Mouse (Mus musculus): ENCODE data around the gene Endod1. TPM values are rescaled to one million over a fixed set of nuclear protein-coding genes. Genes with fewer than 3 reads are reported as not detected.

Endod1 gene
- polyA plus RNA-seq, 1 experiment from 2014 or later: 18.5 TPM

GRCm38 (mm10) chr9:14307341-14307740, 74.0 kb downstream of the Endod1 start:
- Histone ChIP-seq H3K9me3 (ENCODE audit: control insufficient read depth, low read length) (no peaks in the 10 kb centered on the region), H3K4me1 (replicated peaks; ENCODE audit: control insufficient read depth, insufficient read depth, low read length) (no peaks in the 10 kb centered on the region), H3K27ac (ENCODE audit: low read length) (no peak overlapping the region), H3K36me3 (ENCODE audit: control insufficient read depth, insufficient read depth, low read length) (0 out of 2 replicates have a peak, but pooled peaks cover 2% of the 10 kb centered on the region), H3K27me3 (ENCODE audit: control insufficient read depth, insufficient read depth, low read depth, low read length) (no peaks in the 10 kb centered on the region), H3K4me2 (ENCODE audit: low read depth, low read length) (no peak overlapping the region), H3K4me3 (ENCODE audit: low read length) (no peak overlapping the region), H3K9ac (ENCODE audit: low read length) (no peak overlapping the region)
- no peak for ATAC-seq (ENCODE audit: low read depth)
- 45% methylated on average over 3 of the region's 3 CpGs for WGBS

GRCm38 (mm10) chr9:14304262-14304968, 76.9 kb downstream of the Endod1 start:
- no peak overlapping the region for H3K27ac ChIP-seq (ENCODE audit: low read length)
- ATAC-seq (ENCODE audit: low read depth): no peak
- H3K9ac ChIP-seq (ENCODE audit: low read length): no peak overlapping the region
- WGBS: 69% methylated on average over 9 of the region's 9 CpGs
- H3K9me3 ChIP-seq (ENCODE audit: control insufficient read depth, low read length): no peaks in the 10 kb centered on the region
- no peak overlapping the region for H3K4me2 ChIP-seq (ENCODE audit: low read depth, low read length)
- H3K36me3 ChIP-seq (ENCODE audit: control insufficient read depth, insufficient read depth, low read length): 0 out of 2 replicates have a peak, but pooled peaks cover 2% of the 10 kb centered on the region
- H3K27me3 ChIP-seq (ENCODE audit: control insufficient read depth, insufficient read depth, low read depth, low read length): no peaks in the 10 kb centered on the region
- no peaks in the 10 kb centered on the region; the same call in 1 of the 2 replicates for H3K4me1 ChIP-seq (replicated peaks; ENCODE audit: control insufficient read depth, insufficient read depth, low read length)
- no peak overlapping the region for H3K4me3 ChIP-seq (ENCODE audit: low read length)

Other genes starting within 250 kb of the Endod1 start
- gene Sesn3, start 106.4 kb downstream of the Endod1 start, polyA plus RNA-seq (2015; fragmentation: Nextera tagmentation; extraction: Ambion mirVana): 12.9 and 15.8 TPM in 2 replicates
- gene Kdm4d, start 119.0 kb upstream of the Endod1 start, polyA plus RNA-seq (2015; fragmentation: Nextera tagmentation; extraction: Ambion mirVana): 0.25 and 0.30 TPM in 2 replicates
- gene Cwc15, start 119.1 kb upstream of the Endod1 start, polyA plus RNA-seq (2015; fragmentation: Nextera tagmentation; extraction: Ambion mirVana): 147 and 158 TPM in 2 replicates

Measured in lung, embryonic 16.5 days (tissue).